Mouse (Mus musculus) limb, embryonic 14.5 days (tissue): ENCODE data around the gene Cdc37l1. TPM values are rescaled to one million over a fixed set of nuclear protein-coding genes. Genes with fewer than 3 reads are reported as not detected.

ENCODE experiments used
- ATAC-seq: fragments of 200-750 bp; cut with Nextera tagmentation; 2 replicates; pipeline ENCODE4 v1.8.0; 2017; ENCODE audit warnings: low read depth, moderate number of reproducible peaks, moderate TSS enrichment; ENCODE audit not compliant: low FRiP score
- DNase-seq: peaks from one replicate; pipeline ENCODE4 v3.0.0-alpha.2; 2015; ENCODE audit warnings: low spot score
- H3K27ac ChIP-seq: fragments of 300-500 bp; sonication (generic); replicated peaks from 2 replicates; pipeline ENCODE4 v1.5.1; 2014; ENCODE audit warnings: low read depth, mild to moderate bottlenecking, low read length, moderate library complexity, mixed read lengths
- H3K27me3 ChIP-seq: fragments of 300-500 bp; sonication (generic); 2 replicates; pipeline ENCODE4 v1.6.1; 2014; ENCODE audit warnings: low read length, mixed read lengths; ENCODE audit not compliant: control insufficient read depth, insufficient read depth
- H3K36me3 ChIP-seq: fragments of 300-500 bp; sonication (generic); 2 replicates; pipeline ENCODE4 v1.6.1; 2014; ENCODE audit warnings: mild to moderate bottlenecking, low read length, moderate library complexity, mixed read lengths; ENCODE audit not compliant: control insufficient read depth, insufficient read depth
- H3K4me1 ChIP-seq: fragments of 300-500 bp; sonication (generic); 2 replicates; pipeline ENCODE4 v1.6.1; 2014; ENCODE audit warnings: antibody characterized with exemption, low read length, mixed read lengths; ENCODE audit not compliant: control insufficient read depth, insufficient read depth
- H3K4me2 ChIP-seq: fragments of 300-500 bp; sonication (generic); replicated peaks from 2 replicates; pipeline ENCODE4 v1.6.1; 2014; ENCODE audit warnings: low read depth, mild to moderate bottlenecking, low read length, moderate library complexity; ENCODE audit not compliant: severe bottlenecking
- H3K4me3 ChIP-seq: fragments of 300-500 bp; sonication (generic); replicated peaks from 2 replicates; pipeline ENCODE4 v1.5.1; 2014; ENCODE audit warnings: low read length
- H3K9ac ChIP-seq: fragments of 300-500 bp; sonication (generic); 2 replicates; pipeline ENCODE4 v1.6.1; 2014; ENCODE audit warnings: mild to moderate bottlenecking, low read depth, low read length, moderate library complexity; ENCODE audit not compliant: severe bottlenecking
- H3K9me3 ChIP-seq: fragments of 300-500 bp; sonication (generic); 2 replicates; pipeline ENCODE4 v1.6.1; 2016; ENCODE audit warnings: low read length; ENCODE audit not compliant: control insufficient read depth
- POLR2A ChIP-seq: fragments of 200-500 bp; IDR thresholded peaks from 2 replicates; pipeline ENCODE4 v1.8.0; 2012; ENCODE audit warnings: inconsistent platforms, mild to moderate bottlenecking, moderate library complexity, borderline replicate concordance; ENCODE audit not compliant: insufficient read depth, insufficient read length; ENCODE audit errors: extremely low read depth
- WGBS: fragments of 180-500 bp; shearing (Covaris S2); extraction: QIAGEN DNeasy Blood & Tissue Kit; methylation state at CpG from one replicate; pipeline ENCODE4 v1.1.7; 2014; 5-methylcytosine and 5-hydroxymethylcytosine counted together
- polyA plus RNA-seq, 2 experiments: library from polyadenylated mRNA; depleted of rRNA in 1 of 2; stranded (reverse) in 1 of 2; unstranded in 1 of 2; fragments of >200 nt; fragmentation: Nextera tagmentation in 1 of 2; extraction: Ambion mirVana in 1 of 2; gene quantifications; 2 replicates each; pipeline versions ENCODE4 v1.2.1 to v1.2.3; 2012 to 2014

Cdc37l1 gene
- polyA plus RNA-seq, 2 experiments, result 35.8 to 39.6 TPM

- no peak overlapping the region for H3K9ac ChIP-seq
- ATAC-seq (no peak), DNase-seq (no peak)
- no peak overlapping the region for H3K27ac ChIP-seq
- no peaks in the 10 kb centered on the region for H3K9me3 ChIP-seq
- H3K4me1 ChIP-seq, result no peaks in the 10 kb centered on the region
- H3K27me3 ChIP-seq, result peaks cover 8% of the 10 kb centered on the region; the same call in 1 of the 2 replicates
- 50% methylated on average over 11 of the region's 11 CpGs for WGBS
- no peak for TF ChIP-seq POLR2A
- no peak overlapping the region for H3K4me3 ChIP-seq
- no peaks in the 10 kb centered on the region for H3K36me3 ChIP-seq
- H3K4me2 ChIP-seq, result no peak overlapping the region
These were observed 19.9 kb upstream of the Cdc37l1 start for GRCm38 (mm10) chr19:28970251-28970650.

- H3K4me1 ChIP-seq, result no peaks in the 10 kb centered on the region
- H3K27me3 ChIP-seq, result peaks cover 8% of the 10 kb centered on the region; the same call in 1 of the 2 replicates
- H3K36me3 ChIP-seq, result no peaks in the 10 kb centered on the region
- H3K27ac ChIP-seq, result no peak overlapping the region
- TF ChIP-seq POLR2A, result no peak
- no peaks in the 10 kb centered on the region for H3K9me3 ChIP-seq
- 19% methylated on average over 35 of the region's 35 CpGs for WGBS
- peak overlapping the region; percentile 41 for H3K9ac ChIP-seq
- peak overlapping the region; percentile 33 for H3K4me3 ChIP-seq
- H3K4me2 ChIP-seq, result peak overlapping the region; percentile 63
- DNase-seq, result peak; percentile 71
- ATAC-seq, result peak; percentile 50; the same call in 1 of the 2 replicates
These were observed 15.1 kb upstream of the Cdc37l1 start for GRCm38 (mm10) chr19:28974862-28975611.

DNA sequence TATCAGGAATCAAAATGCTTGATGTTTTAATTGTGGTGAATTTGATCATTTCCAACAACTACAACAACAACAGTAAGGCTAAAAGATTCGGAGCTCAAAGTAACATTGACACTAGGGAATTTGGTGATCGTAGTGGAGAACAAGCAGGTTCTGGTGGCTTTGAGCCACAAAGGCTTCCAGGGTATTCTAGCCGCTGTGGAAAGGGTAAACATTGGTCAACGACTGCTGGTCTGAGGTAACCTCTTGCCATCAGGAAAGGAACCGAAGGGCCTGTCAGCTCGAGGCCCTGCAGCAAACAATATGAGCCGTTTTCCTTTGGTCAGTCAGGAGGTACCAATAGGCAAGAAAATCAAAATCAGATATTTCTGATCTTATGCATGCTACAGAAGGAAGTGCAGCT lies 7.5 kb upstream of the Cdc37l1 start:
- DNase-seq (no peak), ATAC-seq (no peak)
- no peak overlapping the region for H3K4me2 ChIP-seq
- H3K27me3 ChIP-seq, result no peaks in the 10 kb centered on the region
- TF ChIP-seq POLR2A, result no peak
- H3K9ac ChIP-seq, result no peak overlapping the region
- no peaks in the 10 kb centered on the region for H3K4me1 ChIP-seq
- no peak overlapping the region for H3K4me3 ChIP-seq
- 73% methylated on average over 7 of the region's 7 CpGs for WGBS
- no peak overlapping the region for H3K27ac ChIP-seq
- no peaks in the 10 kb centered on the region for H3K36me3 ChIP-seq
- no peaks in the 10 kb centered on the region for H3K9me3 ChIP-seq

DNA sequence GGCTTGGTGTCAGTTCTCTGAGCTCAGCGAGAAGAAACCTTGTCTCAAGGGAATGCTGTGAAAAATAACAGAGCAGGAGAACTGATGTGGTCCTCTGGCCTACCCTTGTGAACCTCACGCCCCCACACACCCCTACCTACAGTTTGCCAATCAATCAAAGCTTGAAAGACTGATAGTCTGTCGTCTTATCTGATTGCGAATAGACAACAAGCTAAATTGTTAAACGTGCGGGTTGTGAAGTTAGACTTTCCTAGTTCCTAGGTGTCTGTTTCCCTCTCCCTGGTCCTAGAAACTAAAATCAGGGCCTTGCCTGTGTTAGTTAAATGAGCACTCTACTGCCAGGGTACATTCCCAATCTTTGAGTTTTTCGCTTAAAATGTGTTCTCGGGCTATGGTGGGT lies 637 bp upstream of the Cdc37l1 start:
- peak overlapping the region; percentile 96 for H3K4me3 ChIP-seq
- H3K9ac ChIP-seq, result peak overlapping the region; percentile 86
- no peak for TF ChIP-seq POLR2A
- H3K27me3 ChIP-seq, result no peaks in the 10 kb centered on the region
- no peaks in the 10 kb centered on the region for H3K9me3 ChIP-seq
- ATAC-seq, result no peak
- 61% methylated on average over 8 of the region's 8 CpGs for WGBS
- 0 out of 2 replicates have a peak, but pooled peaks cover 5% of the 10 kb centered on the region for H3K4me1 ChIP-seq
- peak overlapping the region; percentile 81; the same call in 1 of the 2 replicates for H3K27ac ChIP-seq
- DNase-seq, result no peak
- peaks cover 13% of the 10 kb centered on the region for H3K36me3 ChIP-seq
- H3K4me2 ChIP-seq, result peak overlapping the region; percentile 51

GRCm38 (mm10) chr19:28990590-28991221 lies 554 bp downstream of the Cdc37l1 start:
- Histone ChIP-seq H3K4me1 (0 out of 2 replicates have a peak, but pooled peaks cover 5% of the 10 kb centered on the region), H3K9ac (peak overlapping the region; percentile 86), H3K27me3 (no peaks in the 10 kb centered on the region), H3K27ac (peak overlapping the region; percentile 81), H3K36me3 (peaks cover 23% of the 10 kb centered on the region), H3K4me2 (peak overlapping the region; percentile 51), H3K9me3 (no peaks in the 10 kb centered on the region), H3K4me3 (peak overlapping the region; percentile 96)
- WGBS, result 2% methylated on average over 30 of the region's 41 CpGs
- ATAC-seq, result peak; percentile 44
- TF ChIP-seq POLR2A, result no peak
- no peak for DNase-seq
